Mouse (Mus musculus) mouse embryonic stem cell (cell line): ENCODE measurements around the gene Cd27.

Experiments used
- in situ Hi-C, 2 experiments: fragments of 300-500 bp; cut with MboI; formaldehyde crosslinking; loops; 1 replicate in 1 of 2; 3 replicates in 1 of 2; pipeline ENCODE4 v1.14.3; 2019 to 2020; ENCODE audit warnings: low sequenced_read_pairs in 2 of 2, low pct_unique_long_range_greater_than_20kb in 1 of 2, mixed read lengths in 1 of 2; ENCODE audit not compliant: unreplicated experiment in 1 of 2

Gene Cd27

DNA sequence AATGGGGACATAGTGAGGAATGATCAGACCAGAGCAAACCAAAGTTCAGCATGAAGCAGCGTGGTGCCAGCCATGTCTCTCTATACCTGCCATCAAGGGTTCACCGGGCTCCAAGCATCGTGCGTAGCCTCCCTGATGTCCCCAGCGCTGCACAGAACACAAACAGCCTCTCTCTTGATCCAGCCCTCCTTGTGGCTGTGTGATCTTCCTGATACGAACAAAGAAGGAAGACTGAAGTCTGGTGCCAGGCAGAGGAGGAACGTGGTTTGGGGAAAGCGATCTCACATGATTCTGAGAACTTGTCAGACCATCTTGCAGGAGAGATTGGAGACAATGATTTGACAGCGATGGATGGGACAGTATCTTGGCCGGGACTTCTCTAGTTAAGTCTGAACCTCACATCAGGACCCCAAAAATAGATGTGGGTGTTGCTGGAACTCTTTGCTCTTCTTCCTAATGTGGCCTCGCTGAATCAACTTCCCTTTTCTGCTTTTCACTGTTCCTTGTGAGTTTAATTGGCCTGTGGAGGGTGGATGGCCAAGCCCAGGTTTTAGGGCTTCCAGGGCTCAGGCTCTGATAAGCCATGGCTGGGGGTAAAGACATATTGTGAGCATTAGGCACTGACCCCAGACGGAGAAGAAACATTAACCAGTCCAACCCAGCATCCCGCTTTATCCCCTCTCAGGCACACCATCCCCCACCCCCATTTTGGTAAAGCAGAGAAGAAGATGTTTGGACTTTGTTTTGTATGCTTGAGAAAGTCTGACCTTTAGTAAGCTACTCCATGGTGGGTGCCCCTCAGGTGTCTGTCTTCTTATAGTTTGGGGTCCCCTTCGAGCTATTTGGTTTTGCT lies 17.3 kb upstream of the Cd27 start:
- in situ Hi-C loops, result no loop called here

DNA sequence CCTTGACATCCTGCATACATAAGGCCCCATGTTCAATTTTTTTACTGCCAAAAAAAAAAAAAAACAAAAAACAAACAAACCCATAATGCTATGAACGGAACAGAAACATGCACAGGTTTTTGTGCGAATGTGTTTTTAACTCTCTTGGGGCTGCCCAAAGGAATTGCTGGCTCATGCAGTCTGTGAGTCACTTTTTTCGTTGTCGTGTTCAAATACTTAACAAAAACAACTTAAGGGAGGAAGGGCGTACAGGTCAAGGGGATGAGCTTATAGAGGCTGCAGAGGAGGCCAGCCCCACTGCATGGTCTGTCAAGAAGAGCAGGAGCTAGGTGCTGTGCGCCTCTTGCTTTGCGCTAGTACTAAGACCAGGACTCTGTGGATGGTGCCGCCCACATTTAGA lies 15.9 kb upstream of the Cd27 start:
- in situ Hi-C loops, result no loop called here

DNA sequence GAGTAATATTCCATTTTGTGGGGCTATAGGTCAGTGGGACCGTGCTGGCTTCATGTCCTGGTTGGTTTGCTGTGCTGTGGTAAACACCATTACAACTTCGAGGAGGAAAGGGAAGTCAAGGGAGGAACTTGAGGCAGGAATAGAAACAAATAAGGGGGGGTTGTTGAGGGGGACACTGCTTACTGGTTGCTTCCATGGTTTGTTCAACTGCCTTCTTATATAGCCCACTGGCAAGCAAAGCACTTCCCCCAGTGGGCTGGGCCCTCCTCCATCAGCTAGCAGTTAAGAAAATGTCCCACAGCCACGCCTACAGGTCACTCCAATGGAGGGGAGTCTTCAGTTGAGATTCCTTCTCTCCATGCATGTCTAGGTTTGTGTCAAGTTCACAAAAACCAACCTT lies 15.5 kb upstream of the Cd27 start:
- in situ Hi-C loops, result no loop called here

DNA sequence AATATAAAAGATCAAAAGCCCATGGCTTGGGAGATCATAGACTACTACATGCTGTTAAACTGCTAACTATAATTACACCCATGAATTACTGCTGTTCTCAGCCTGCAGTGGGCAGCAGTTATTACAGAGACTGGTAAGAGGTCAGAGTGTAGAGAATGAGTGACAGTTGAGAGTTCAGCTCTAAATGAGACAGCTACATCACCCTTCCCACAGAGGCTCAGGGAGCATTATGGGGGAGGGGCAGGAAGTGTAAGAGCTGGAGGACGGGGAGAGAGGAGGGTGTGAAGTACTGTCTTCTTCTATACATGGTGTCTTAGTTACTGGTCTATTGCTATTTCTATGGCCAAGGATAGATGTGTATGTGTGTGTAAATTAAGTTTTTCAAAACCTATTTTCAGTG lies 7.7 kb upstream of the Cd27 start:
- in situ Hi-C loops, result no loop called here

DNA sequence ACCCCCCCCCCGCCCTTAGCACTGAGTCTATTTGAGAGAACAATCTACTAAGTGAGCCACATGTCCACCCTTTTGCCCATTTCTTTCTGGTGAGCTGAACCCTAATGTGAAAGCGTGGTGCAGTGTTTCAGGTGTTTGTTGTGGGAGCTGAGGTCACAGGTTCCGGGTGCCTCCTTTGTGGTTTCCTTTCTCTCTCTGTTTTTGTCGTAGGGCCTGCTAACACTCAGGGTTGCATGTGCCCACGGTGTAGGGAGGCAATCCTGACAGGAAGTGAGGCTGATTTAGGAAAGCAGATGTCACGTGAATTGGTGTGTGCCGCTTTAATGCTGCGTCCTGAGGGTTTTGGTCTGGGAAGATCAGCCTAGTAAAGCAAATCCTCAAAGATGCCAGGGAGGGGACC lies 4.8 kb upstream of the Cd27 start:
- in situ Hi-C loops, result no loop called here

DNA sequence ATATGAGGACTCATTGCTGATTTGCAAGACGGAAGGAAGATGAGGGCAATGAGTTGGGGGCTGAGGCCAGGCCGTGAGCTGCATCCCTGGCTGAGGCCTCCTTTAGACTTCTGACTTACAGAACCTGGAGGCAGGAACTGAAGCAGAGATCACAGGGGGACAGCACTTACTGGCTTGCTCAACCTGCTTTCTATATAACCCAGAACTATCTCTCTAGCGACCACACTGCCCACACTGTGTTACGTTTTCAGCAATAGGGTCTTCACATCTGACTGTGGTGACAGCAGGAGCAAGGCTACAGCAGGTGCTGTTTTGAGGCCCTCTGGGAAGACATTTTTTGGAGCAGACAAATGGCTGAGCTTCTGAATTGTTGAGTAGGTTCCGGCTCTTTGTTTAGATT lies 3.8 kb upstream of the Cd27 start:
- in situ Hi-C loops, result no loop called here

DNA sequence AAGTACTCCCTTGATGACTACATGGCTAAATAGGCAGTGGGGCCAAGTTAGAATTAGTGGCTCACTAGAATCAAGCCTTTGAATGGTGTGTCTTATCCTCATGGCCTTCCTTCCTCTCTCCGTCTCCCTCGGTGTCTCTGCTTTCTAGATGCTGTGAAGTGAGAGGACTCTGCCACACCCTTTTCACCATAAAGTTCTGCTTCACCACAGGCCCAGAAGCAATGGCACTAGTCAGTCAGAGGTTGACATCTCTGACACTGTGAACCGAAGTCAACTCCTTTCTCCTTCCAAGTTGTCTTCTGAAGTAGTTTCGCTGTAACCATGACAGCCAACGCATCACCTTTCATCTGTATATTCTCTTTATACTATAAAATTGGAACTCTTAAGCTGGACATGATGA lies 2.7 kb upstream of the Cd27 start:
- in situ Hi-C loops, result no loop called here

DNA sequence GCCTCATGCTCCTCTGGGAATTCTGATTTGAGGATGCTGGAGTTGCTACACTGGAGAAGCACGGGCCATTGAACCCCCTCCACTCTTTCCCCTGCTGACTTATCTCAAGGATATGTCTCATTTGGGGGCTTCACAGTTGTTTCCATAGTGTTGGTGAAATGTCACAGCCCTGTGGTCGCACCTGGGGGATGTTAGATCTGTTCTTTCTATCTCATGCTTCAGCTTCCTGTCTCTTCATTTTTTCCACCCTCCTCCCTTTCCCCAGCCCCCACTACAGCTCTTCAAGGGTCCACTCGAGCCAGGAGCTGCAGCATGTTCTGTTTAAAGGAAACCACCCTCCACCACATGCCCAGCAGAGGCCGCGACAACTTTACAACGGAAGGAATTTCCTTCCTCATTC lies 1.6 kb upstream of the Cd27 start:
- in situ Hi-C loops, result no loop called here

DNA sequence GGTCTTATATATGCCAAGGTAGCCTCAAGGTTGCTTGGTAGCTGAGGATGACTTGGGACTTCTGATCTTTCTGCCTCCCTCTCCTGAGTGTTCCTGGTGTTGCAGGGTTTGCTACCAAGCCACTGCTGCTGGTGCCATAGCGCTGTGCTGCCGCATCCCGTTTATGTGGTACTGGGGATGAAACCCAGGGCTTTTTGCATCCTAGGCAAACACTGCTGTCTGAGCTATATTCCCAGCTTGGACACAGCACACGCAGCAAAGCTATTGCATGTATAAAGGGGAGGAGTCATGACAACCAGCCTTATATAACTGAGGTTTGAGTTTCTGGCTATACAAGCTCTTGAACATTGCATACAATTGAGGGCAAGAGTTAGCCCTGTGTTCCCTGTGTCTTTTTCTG lies 611 bp upstream of the Cd27 start:
- in situ Hi-C loops, result no loop called here

DNA sequence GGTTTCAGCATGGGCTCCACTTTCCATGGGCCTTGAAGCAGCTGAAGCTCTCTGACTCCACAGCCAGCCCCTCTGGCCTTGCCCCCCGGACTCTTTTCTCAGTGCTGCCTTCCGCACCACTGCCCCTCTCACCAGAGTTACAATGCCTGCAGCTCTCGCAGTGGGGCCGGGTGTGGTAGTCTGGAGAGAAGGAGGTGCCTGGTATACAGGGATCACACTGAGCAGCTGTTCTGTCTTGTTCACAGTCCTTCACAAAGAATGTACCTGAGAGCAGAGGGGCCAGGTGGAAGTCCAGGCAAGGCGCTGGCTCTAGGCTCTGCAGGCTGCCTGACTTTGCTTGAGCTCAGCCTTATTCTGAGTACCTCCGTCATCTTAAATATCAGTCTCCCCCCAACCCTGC lies 469 bp downstream of the Cd27 start:
- in situ Hi-C loops, result no loop called here

DNA sequence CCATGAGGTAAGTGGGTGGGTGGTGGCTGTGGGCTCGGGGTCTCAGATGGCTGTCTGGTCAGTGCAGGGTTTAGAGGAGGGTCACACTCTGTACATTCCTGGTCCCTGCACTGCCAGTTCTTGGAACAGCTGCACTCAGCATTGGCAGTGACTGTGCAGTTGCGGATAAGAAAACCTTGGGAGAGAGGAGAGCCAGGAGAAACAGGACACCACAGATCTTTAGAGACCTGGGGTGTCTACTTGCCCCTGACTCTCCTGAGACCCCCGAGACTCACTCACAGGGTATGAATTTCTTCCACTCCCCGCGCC lies 2.3 kb downstream of the Cd27 start:
- in situ Hi-C loops, result no loop called here

DNA sequence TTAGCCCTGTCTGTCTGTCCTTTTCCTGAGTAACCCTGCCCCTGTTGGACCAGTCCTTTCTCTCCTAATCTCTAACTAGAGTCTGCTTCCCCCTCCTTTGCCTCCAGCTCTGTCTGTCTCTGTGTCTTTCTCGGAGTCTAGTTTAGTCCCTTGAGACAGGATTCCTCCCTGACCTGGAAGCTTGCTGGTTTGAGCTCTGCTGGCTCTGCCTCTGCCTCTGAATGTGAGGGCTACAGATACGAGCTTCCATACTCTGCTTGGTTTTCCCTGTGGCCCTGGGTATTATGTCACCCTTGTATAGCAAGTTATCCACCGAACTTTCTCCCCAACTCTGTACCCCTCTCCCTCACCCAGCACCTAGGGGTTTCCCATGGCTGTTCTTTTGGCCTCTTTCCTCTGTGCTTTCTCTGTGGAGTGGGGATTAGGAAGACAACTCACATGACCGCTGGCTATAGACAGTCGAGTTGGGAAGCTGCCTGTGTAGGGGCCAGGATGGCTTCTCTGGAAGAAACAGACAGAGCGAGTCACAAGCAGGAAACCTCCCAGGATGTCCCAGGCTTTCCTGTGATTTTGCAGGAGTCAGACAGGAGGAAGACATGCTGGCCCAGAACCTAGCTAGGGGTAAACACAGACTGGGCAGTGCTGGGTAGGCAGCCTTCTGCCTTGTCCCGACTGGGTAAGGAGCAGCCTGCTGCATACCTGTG lies 2.8 kb downstream of the Cd27 start:
- in situ Hi-C loops, result no loop called here

DNA sequence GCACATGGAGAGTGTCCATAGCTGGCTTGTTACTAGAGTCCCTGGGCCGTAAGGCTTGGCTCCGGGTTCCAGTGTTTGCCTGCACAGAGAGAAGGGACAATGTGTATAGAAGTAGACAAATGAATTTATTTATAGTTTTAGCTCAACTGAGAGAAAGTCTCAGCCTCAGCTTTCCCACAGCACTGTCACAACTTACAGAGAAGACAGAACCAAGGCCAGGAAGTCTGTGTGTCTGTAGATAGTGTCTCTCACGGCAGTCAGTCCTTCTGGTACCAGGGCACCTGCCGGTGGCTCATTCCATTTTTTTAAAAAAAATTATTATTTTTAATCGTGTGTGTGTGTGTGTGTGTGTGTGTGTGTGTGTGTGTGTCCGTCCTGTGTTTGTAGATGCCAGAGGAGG lies 4.3 kb downstream of the Cd27 start:
- in situ Hi-C loops, result no loop called here

DNA sequence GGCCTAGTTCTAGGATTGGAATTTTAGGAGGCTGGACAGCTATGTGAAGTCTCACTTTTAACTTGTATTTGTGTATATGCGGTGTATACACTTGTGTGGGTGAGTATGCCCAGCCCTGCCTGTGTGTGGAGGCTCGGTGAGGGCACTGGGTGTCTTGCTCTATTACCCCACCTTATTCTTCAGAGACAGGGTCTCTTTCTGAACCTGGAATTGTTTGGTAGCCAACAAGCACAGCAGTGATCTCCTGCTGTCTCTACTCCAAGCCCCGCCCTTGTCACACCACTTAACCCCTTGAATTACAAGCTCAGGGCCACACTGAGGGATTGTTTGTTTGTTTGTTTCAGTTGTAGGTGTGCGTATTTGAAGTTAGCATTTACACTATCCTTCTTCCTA lies 4.8 kb downstream of the Cd27 start:
- in situ Hi-C loops, result no loop called here

DNA sequence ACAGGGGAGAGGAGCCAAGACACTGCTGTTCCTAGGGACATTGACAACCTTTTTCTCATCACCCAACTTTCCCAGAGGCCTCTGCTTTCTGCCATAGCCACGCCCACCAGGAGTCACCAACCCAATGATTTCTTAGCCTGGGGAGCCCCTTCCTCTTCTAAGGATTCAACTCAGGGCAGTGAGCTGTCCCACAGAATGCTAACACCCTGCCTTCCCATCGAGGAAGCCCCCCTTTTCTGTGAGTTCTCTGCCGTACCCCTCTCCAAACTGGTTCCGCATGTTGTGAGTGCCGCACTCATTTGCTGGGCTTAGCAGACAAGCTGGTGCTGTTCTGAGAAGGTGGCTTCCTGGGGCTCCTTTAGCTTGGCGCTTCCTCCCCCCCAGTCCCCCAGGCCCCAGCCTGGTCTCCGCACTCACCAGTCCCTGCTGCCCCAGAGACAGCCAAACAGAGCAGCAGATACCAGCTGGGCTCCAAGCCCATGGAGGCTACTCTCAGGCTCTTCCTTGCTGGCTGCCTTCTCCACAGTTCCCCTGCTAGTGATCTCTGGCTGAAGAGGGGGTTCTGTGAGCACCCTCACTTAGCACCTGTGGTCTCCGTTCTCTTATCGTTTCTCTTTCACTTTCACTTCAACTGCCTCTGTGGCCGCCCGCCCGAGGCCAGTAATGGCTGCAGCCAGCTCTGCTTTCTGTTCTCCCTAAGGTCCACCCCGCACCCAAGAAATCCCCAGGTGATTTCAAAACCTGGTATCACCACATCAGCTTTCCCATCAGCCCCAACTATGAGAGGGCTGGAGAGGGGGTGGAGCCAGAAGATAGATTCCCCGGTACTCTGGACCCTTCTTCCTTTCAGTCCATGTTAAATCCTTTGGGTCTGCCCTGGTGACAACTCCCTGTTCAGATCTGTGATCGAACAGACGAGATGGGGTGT lies 5.4 kb downstream of the Cd27 start, which contains the start of gene Tapbpl:
Gene Tapbpl, minus strand, starts transcription at position 744 of the 928 bp plus-strand sequence.
- in situ Hi-C loops, result no loop called here

DNA sequence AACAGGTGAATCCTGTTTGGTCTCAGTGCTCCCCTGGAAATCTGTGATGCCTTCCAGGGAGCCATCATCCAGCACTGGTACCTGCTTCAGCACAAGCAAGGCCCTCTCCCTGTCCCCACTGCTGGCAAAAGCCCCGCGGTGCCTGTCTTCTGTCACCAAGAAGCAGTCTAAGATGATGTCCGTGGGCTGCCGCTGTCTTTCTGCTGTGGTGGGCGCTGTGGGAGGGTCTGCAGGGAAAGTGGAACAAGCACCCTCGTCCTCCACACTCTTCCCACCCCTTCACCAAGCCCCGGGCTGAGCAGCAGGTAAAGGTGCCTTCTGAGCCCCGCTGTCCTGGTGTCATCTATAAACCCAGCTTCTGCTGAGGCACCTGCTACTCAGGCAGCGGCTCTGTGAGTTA lies 6.2 kb downstream of the Cd27 start:
- in situ Hi-C loops, result no loop called here

DNA sequence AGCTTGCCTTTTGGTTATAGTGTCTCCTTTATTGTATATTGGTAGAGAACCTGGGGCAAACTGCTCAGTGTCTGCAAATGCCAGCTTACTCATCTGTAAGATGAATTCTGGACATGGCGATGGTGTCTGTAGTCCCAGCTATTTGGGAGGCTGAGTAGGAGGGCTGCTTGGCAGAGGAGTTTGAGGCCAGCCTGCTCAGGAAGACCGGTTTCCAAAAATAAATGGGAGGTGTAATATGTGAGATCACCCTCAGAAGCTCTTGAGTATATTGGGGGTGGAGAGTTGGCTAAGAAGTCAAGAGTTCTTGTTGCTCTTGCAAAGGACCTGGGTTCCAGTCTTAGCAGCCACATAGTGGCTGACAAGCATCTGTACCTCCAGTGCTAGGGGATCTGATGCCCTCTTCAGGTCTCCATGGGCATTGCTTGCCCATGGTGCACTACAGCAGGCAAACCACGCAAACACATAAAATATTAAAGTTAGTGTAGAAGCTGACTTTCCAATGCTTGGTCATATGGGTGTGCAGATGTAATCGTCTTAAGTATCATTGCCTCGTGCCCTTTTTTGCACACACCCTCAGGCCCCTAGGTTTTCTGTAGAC lies 11.2 kb downstream of the Cd27 start:
- in situ Hi-C loops, result no loop called here

DNA sequence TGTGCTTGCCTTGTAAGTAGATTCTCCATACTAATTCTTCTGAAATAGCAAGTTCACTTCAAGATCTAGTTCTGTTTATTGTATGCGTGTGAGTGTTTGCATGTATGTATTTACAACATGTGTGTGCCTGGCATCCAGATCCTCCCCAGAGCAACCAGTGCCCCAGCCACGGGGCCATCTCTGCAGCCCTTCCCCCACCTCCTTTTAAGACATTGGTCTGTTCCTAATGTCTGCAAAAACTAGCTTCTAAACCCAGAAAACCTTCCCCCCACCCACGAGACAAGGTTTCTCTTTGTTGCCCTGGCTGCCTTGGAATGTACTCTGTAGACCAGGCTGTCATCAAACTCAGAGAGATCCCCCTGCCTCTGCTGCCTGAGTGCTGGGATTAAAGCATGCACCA lies 14.2 kb downstream of the Cd27 start:
- in situ Hi-C loops, result no loop called here

DNA sequence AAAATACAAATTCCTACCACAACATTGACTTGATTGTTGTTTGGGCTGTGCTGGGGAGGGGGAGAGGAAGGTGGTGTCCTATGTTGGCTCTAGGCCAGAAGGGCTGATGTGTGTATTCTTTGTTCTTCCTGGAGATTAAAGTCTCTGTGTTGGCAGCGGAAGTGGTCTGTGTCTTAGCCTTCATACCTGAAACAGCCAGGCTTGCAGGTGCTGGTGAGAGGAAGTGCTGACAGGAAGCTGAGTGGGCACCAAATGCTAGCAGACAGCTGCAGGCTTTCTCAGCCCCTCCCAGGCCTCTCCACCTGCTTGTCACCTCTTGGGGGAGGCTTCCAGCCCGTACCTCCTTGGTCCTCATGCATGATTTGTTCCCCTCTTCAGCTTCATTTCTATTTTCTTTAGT lies 14.7 kb downstream of the Cd27 start:
- in situ Hi-C loops, result no loop called here
